Mouse (Mus musculus): ENCODE measurements at regions not wholly inside any gene's neighbourhood (a gene's known extent, or its start where the extent isn't known, plus 50 kb on each side); places are given as distances from the start of the nearest gene placed in this dataset.

DNA sequence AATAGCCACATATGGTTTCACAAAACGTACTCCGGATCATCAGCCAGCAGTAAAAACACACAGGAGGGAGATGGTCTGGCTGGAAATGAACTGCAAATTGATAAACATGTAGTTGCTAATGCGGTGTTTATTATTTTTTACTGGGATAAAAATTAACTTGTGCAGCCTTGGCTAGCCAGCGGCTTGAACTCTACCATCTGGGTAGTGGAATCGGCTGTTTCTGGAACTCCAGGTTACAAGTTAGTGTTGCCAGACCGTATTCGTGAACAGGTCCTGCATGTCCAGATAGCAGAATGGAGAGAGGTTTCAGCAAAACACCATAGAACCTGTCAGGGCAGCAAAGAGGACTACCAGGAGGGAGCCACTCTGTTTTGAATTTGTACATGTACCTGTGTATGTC, 107.4 kb downstream of the Tomm20 start:
- peaks cover 28% of the 10 kb centered on the region for H3K4me1 ChIP-seq (ENCODE audit: control insufficient read depth, insufficient read depth, insufficient read length, low read length)
- TF ChIP-seq CTCF (IDR thresholded peaks at IDR 0.05; ENCODE audit: extremely low read depth, insufficient read length, insufficient replicate concordance, low read depth, low read length) (no peak), POLR2A (IDR thresholded peaks at IDR 0.05; ENCODE audit: low read depth, low read length) (no peak)
- no peaks in the 10 kb centered on the region for H3K27me3 ChIP-seq (ENCODE audit: control insufficient read depth, insufficient read depth, low read length)
- no peak overlapping the region for H3K4me3 ChIP-seq (ENCODE audit: low read depth, low read length)
- peak overlapping the region; percentile 63; the same call in 1 of the 2 replicates for H3K27ac ChIP-seq (ENCODE audit: insufficient read depth, low read depth, low read length)
- WGBS, result 75% methylated on average over 7 of the region's 7 CpGs
- no peaks in the 10 kb centered on the region for H3K36me3 ChIP-seq (ENCODE audit: control insufficient read depth, insufficient read depth, low read length)

DNA sequence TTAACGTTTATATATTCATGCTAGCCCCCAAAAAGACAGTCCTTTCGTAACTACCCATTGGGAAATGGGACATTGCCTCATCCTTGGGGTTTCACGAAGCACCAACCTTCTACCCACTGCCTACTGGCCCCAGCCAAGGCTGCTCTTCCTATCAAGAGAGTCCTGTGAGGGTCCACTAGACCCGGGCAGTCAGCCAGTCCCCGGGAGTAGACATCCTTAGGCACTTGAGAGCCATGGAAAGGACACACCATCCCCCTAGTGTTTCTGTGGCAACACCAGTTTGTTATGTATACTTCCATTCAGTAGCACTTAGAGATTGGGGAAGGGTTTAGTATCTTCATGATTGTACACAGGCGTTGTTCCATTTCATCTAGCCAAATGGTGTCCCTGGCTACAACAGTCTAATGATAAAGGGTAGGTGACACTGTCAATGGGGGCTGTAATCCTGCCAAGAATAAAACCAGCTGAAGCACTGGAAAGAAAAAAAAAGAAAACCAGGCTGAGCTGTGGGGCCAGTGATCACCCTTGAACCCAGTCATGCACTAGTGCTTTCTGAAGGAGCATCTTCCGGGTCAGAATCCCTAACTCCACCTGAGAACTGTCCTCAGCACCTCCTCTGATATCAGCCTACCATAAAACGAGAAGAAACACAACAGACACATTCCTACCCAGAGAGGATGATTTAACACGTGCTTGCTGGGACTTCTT, 108.2 kb downstream of the Tomm20 start:
- Histone ChIP-seq H3K27ac (ENCODE audit: insufficient read depth, low read depth, low read length) (peak overlapping the region; percentile 40; the same call in 1 of the 2 replicates), H3K36me3 (ENCODE audit: control insufficient read depth, insufficient read depth, low read length) (no peaks in the 10 kb centered on the region), H3K4me1 (ENCODE audit: control insufficient read depth, insufficient read depth, insufficient read length, low read length) (peaks cover 35% of the 10 kb centered on the region), H3K27me3 (ENCODE audit: control insufficient read depth, insufficient read depth, low read length) (no peaks in the 10 kb centered on the region), H3K4me3 (ENCODE audit: low read depth, low read length) (no peak overlapping the region)
- WGBS, result 63% methylated on average over 9 of the region's 9 CpGs
- TF ChIP-seq CTCF (IDR thresholded peaks at IDR 0.05; ENCODE audit: extremely low read depth, insufficient read length, insufficient replicate concordance, low read depth, low read length) (no peak), POLR2A (IDR thresholded peaks at IDR 0.05; ENCODE audit: low read depth, low read length) (no peak)

DNA sequence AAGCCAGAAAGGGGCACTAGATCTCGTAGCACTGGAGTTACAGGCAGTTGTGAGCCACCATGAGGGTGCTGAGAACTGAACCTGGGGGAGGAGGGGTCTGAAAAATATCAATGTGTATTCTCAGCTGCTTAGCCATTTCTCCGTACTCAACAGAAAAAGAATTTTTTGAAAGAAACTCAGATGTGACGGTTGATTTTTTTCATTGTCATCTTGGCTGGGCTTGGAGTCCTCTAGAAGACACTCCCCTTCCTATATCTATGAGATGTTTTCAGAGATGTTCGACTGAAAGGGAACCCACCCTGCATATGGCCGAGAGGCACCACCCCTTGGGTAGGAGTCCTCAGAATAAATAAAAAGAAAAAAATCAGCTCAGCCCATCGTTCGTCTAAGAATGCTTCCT, 110.1 kb downstream of the Tomm20 start:
- H3K4me1 ChIP-seq (ENCODE audit: control insufficient read depth, insufficient read depth, insufficient read length, low read length), result peaks cover 50% of the 10 kb centered on the region
- H3K27me3 ChIP-seq (ENCODE audit: control insufficient read depth, insufficient read depth, low read length), result no peaks in the 10 kb centered on the region
- no peak overlapping the region for H3K27ac ChIP-seq (ENCODE audit: insufficient read depth, low read depth, low read length)
- H3K36me3 ChIP-seq (ENCODE audit: control insufficient read depth, insufficient read depth, low read length), result no peaks in the 10 kb centered on the region
- TF ChIP-seq CTCF (IDR thresholded peaks at IDR 0.05; ENCODE audit: extremely low read depth, insufficient read length, insufficient replicate concordance, low read depth, low read length), result no peak
- no peak for TF ChIP-seq POLR2A (IDR thresholded peaks at IDR 0.05; ENCODE audit: low read depth, low read length)
- WGBS, result 86% methylated on average over 7 of the region's 7 CpGs
- H3K4me3 ChIP-seq (ENCODE audit: low read depth, low read length), result no peak overlapping the region

DNA sequence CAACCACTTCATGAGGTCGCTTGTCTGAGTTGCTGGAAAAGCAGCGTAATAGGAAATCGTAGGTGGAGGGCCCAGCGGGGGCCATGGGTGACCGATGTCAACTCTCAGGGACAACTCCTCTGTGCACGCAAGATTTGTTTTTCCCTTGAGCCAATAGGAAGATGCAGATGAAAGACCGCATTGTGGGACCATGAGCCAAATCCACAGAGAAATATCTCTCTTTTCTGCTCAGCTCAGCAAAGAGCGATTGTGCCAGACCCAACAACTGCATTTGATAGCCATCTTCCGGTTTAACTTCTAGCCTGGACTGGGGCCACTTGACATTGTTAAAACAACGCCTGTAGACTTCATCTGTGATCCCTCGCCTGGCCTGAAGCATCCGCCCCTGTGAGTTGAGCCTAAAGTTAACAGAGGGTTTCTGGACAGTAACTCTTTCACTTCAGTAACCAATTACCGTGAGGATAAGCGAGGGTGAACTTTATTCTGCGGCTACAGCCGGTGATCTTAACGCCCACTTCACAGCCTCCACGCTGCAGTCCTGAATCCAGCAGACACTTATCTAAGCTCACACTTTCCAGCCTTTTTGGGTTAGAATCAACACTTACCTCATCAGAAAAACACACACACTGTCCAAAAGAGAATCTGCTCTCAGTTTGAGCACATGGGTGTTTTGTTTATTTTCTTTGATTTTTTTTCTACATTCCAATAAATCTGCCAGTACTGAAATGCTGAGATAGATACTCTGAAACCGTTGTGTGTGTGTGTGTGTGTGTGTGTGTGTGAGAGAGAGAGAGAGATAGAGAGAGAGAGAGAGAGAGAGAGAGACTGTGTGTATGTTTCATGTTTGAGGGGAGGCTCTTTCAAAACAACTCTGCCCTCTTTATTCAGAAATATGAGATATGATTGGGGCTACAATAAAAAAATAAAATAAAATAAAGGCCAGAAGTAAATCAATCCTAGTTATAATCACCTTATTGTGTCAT, 111.9 kb downstream of the Tomm20 start:
- H3K4me1 ChIP-seq (ENCODE audit: control insufficient read depth, insufficient read depth, insufficient read length, low read length), result peaks cover 51% of the 10 kb centered on the region
- H3K36me3 ChIP-seq (ENCODE audit: control insufficient read depth, insufficient read depth, low read length), result no peaks in the 10 kb centered on the region

DNA sequence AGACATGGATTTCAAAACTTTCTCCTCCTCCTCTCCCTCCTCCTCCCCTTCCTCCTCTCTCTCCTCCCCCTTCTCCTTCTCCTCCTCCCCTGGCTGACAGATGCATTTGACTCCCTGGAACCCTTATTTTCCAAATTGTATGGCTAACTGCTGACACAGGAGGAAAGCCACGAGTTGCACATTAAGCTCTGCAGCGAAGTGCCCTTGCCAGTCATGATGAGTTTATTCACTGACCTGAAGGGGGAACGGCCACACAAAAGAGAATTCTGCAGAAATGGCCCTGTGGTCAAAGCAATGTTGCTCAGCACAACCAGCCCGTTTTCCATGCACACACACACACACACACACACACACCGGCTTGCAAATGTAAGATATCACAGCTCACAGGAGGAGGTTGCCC, 112.6 kb downstream of the Tomm20 start:
- 46% methylated on average over 5 of the region's 5 CpGs for WGBS
- H3K4me3 ChIP-seq (ENCODE audit: low read depth, low read length), result no peak overlapping the region
- no peaks in the 10 kb centered on the region for H3K36me3 ChIP-seq (ENCODE audit: control insufficient read depth, insufficient read depth, low read length)
- H3K27ac ChIP-seq (ENCODE audit: insufficient read depth, low read depth, low read length), result peak overlapping the region; percentile 93
- H3K27me3 ChIP-seq (ENCODE audit: control insufficient read depth, insufficient read depth, low read length), result no peaks in the 10 kb centered on the region
- TF ChIP-seq POLR2A (IDR thresholded peaks at IDR 0.05; ENCODE audit: low read depth, low read length), result no peak
- no peak for TF ChIP-seq CTCF (IDR thresholded peaks at IDR 0.05; ENCODE audit: extremely low read depth, insufficient read length, insufficient replicate concordance, low read depth, low read length)
- H3K4me1 ChIP-seq (ENCODE audit: control insufficient read depth, insufficient read depth, insufficient read length, low read length), result peaks cover 48% of the 10 kb centered on the region

More for the DNA sequence above, 111.9 kb downstream of the Tomm20 start:
- WGBS, result 26% methylated on average over 19 of the region's 19 CpGs
- Histone ChIP-seq H3K27me3 (ENCODE audit: control insufficient read depth, insufficient read depth, low read length) (no peaks in the 10 kb centered on the region), H3K4me3 (ENCODE audit: low read depth, low read length) (no peak overlapping the region), H3K27ac (ENCODE audit: insufficient read depth, low read depth, low read length) (peak overlapping the region; percentile 93)
- TF ChIP-seq CTCF (IDR thresholded peaks at IDR 0.05; ENCODE audit: extremely low read depth, insufficient read length, insufficient replicate concordance, low read depth, low read length), result no peak
- TF ChIP-seq POLR2A (IDR thresholded peaks at IDR 0.05; ENCODE audit: low read depth, low read length), result no peak

DNA sequence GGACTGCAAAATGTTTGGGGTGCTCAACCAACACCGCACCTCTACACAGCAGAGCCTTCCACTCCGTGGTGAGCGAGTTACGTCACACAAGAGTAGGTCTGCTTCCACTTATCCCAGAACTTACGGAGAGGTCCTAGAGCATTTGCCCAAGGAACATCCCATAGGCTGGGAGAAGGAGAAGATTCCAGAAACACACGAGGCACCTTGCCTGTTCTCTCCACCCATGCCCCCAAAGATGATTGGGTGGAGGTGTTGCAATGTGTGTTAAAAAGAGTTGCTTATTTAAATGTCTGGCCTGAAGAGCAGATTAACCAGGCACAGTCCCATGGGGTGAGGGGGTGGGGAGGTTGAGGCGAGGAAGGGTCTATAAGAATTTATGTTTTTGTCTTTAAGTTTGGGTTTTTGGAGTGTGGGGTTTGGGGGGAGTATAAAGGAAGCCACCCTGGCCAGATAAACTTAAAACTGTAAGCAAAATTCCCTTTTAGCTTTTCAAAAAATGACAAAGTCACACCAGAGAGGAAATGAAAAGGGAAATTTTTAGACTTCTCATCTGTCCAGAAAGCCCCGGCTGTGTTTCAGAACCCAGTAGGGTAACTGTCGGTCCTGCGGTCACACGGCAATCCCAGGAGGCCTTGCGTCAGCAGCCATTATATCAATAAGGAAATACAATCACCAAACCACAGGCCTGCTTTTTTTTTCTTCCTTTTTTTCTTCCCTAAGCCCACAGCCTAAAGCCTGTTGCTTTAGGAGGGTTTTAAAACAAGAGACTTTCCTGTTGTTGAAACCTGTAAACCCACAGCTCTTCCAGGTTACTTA, 113.3 kb downstream of the Tomm20 start:
- Histone ChIP-seq H3K4me1 (ENCODE audit: control insufficient read depth, insufficient read depth, insufficient read length, low read length) (peaks cover 52% of the 10 kb centered on the region), H3K4me3 (ENCODE audit: low read depth, low read length) (no peak overlapping the region)

More for the DNA sequence above, 113.3 kb downstream of the Tomm20 start:
- Histone ChIP-seq H3K27ac (ENCODE audit: insufficient read depth, low read depth, low read length) (peak overlapping the region; percentile 93), H3K27me3 (ENCODE audit: control insufficient read depth, insufficient read depth, low read length) (no peaks in the 10 kb centered on the region), H3K36me3 (ENCODE audit: control insufficient read depth, insufficient read depth, low read length) (no peaks in the 10 kb centered on the region)
- TF ChIP-seq POLR2A (IDR thresholded peaks at IDR 0.05; ENCODE audit: low read depth, low read length) (no peak), CTCF (IDR thresholded peaks at IDR 0.05; ENCODE audit: extremely low read depth, insufficient read length, insufficient replicate concordance, low read depth, low read length) (no peak)
- WGBS, result 55% methylated on average over 12 of the region's 12 CpGs

Data from small intestine, adult 2 months (tissue).